Mouse (Mus musculus): ENCODE results near the gene Adarb2.

Adarb2 gene

GRCm38 (mm10) chr13:8487756-8488434 is 285.2 kb downstream of the Adarb2 start:
- DNase-seq (ENCODE audit: low read depth) = no peak

- DNase-seq (ENCODE audit: low read depth) = no peak
Observed at GRCm38 (mm10) chr13:8493363-8493762, 290.7 kb downstream of the Adarb2 start.

GRCm38 (mm10) chr13:8499551-8499950 is 296.9 kb downstream of the Adarb2 start:
- no peak for DNase-seq (ENCODE audit: low read depth)

GRCm38 (mm10) chr13:8511069-8511817 is 308.6 kb downstream of the Adarb2 start:
- no peak for DNase-seq (ENCODE audit: low read depth)

GRCm38 (mm10) chr13:8515979-8516715 is 313.5 kb downstream of the Adarb2 start:
- DNase-seq (ENCODE audit: low read depth) = no peak

- no peak for DNase-seq (ENCODE audit: low read depth)
Observed at GRCm38 (mm10) chr13:8519204-8519603, 316.5 kb downstream of the Adarb2 start.

- DNase-seq (ENCODE audit: low read depth) = no peak
Observed at GRCm38 (mm10) chr13:8525748-8526631, 323.3 kb downstream of the Adarb2 start.

GRCm38 (mm10) chr13:8534265-8535113 is 331.8 kb downstream of the Adarb2 start:
- DNase-seq (ENCODE audit: low read depth) = no peak

GRCm38 (mm10) chr13:8538481-8538880 is 335.8 kb downstream of the Adarb2 start:
- DNase-seq (ENCODE audit: low read depth) = no peak

GRCm38 (mm10) chr13:8538896-8539295 is 336.2 kb downstream of the Adarb2 start:
- no peak for DNase-seq (ENCODE audit: low read depth)

GRCm38 (mm10) chr13:8542684-8543083 is 340.0 kb downstream of the Adarb2 start:
- no peak for DNase-seq (ENCODE audit: low read depth)

- DNase-seq (ENCODE audit: low read depth) = no peak
Observed at GRCm38 (mm10) chr13:8552242-8552641, 349.6 kb downstream of the Adarb2 start.

GRCm38 (mm10) chr13:8557784-8558183 is 355.1 kb downstream of the Adarb2 start:
- DNase-seq (ENCODE audit: low read depth) = no peak

GRCm38 (mm10) chr13:8560485-8560884 is 357.8 kb downstream of the Adarb2 start:
- no peak for DNase-seq (ENCODE audit: low read depth)

GRCm38 (mm10) chr13:8563161-8563560 is 360.5 kb downstream of the Adarb2 start:
- DNase-seq (ENCODE audit: low read depth) = no peak

GRCm38 (mm10) chr13:8567111-8568026 is 364.7 kb downstream of the Adarb2 start:
- DNase-seq (ENCODE audit: low read depth) = no peak

- DNase-seq (ENCODE audit: low read depth) = no peak
Observed at GRCm38 (mm10) chr13:8570269-8570668, 367.6 kb downstream of the Adarb2 start.

- no peak for DNase-seq (ENCODE audit: low read depth)
Observed at GRCm38 (mm10) chr13:8573908-8574307, 371.2 kb downstream of the Adarb2 start.

- no peak for DNase-seq (ENCODE audit: low read depth)
Observed at GRCm38 (mm10) chr13:8584257-8585005, 381.8 kb downstream of the Adarb2 start.

All from c-Kit-positive CD71-positive TER-119-negative erythroid progenitor cells, embryonic 14.5 days (primary cell).